Comparison of ENCODE assay signal across 17 mouse cellular contexts in the genomic region with DNA sequence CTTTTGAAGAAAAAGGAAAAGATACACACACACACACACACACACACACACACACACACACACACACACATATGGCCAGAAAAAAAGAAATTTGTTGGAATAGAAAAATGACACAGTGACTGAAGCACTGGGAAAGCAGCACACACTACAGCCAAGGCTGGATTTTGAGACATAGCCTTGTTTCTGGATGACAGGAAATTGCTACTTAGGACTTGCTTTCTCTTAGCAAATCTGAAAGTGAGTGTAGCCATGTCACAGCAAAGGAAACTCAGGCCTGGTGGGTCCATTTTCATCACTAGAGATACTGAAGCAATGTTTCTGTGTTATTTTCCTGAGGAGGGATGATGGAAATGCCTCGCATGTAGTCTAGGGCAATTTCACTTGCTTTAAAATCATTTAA.
DNase-seq lines count a peak whose midpoint lies in the region; ATAC-seq and TF ChIP-seq lines count a peak whose summit lies in the region.
"Had no signal": no experiment of that assay in that cellular context is flagged by ENCODE, and none has a peak within 500 bp of the region (broad histone marks: within the 10 kb centered on the region; RNA-seq: fewer than 3 reads in every experiment).

No protein-coding gene starts in this region.

- intact Hi-C loops in heart, postnatal 10 days (cut with DNase I): no loop called here

- DNase-seq in heart, postnatal 10 days: no peak
- DNase-seq in kidney, adult 18-20 months: no peak
- no peak for DNase-seq in stomach, postnatal 0 days (ENCODE audit: low spot score)
- DNase-seq in cerebellum, adult 9-10 months: no peak
- DNase-seq: cerebellum, postnatal 10 days; kidney, postnatal 10 days; layer of hippocampus, adult 9-11 months; liver, embryonic 13.5 days; lung, postnatal 14 days; right cerebral cortex, postnatal 25 days had no signal

- 4% methylated on average over 1 of the region's 1 CpGs for WGBS in heart, embryonic 12.5 days
- 23% methylated on average over 1 of the region's 1 CpGs for WGBS in kidney, embryonic 15.5 days
- 13% methylated on average over 1 of the region's 1 CpGs for WGBS in stomach, embryonic 14.5 days
- WGBS in stomach, postnatal 0 days: 26% methylated on average over 1 of the region's 1 CpGs
- 9% methylated on average over 1 of the region's 1 CpGs for whole genome bisulfite sequencing in stomach, embryonic 16.5 days

- peak; percentile 48; the same call in 1 of the 2 replicates for ATAC-seq in heart, embryonic 12.5 days (ENCODE audit: insufficient number of reproducible peaks, low FRiP score)
- ATAC-seq in kidney, embryonic 15.5 days (replicated peaks; ENCODE audit: low FRiP score): no peak
- peak; percentile 19; the same call in 1 of the 2 replicates for ATAC-seq in stomach, embryonic 14.5 days (ENCODE audit: insufficient number of reproducible peaks, insufficient read depth, low FRiP score, low read depth)
- no peak for ATAC-seq in stomach, postnatal 0 days (ENCODE audit: low FRiP score, low TSS enrichment)
- peak; percentile 7; the same call in 1 of the 2 replicates for ATAC-seq in stomach, embryonic 16.5 days (ENCODE audit: insufficient read depth, low FRiP score)

- H3K4me2 ChIP-seq in heart, embryonic 12.5 days: peak overlapping the region; percentile 16; the same call in 1 of the 2 replicates
- no peak overlapping the region for H3K4me2 ChIP-seq in kidney, embryonic 15.5 days
- H3K4me2 ChIP-seq in stomach, embryonic 14.5 days (replicated peaks; ENCODE audit: low read depth, low read length): no peak overlapping the region
- H3K4me2 ChIP-seq in stomach, postnatal 0 days (replicated peaks; ENCODE audit: low read depth): no peak overlapping the region
- H3K4me2 ChIP-seq in stomach, embryonic 16.5 days (ENCODE audit: low read depth, low read length): no peak overlapping the region
- H3K4me2 ChIP-seq: embryonic facial prominence, embryonic 13.5 days; hindbrain, embryonic 15.5 days; liver, embryonic 13.5 days had no signal

- peak overlapping the region; percentile 82 for H3K27ac ChIP-seq in heart, embryonic 12.5 days (ENCODE audit: poor library complexity, severe bottlenecking)
- H3K27ac ChIP-seq in kidney, embryonic 15.5 days: peak overlapping the region; percentile 51; the same call in 1 of the 2 replicates
- peak overlapping the region; percentile 53; the same call in 1 of the 2 replicates for H3K27ac ChIP-seq in stomach, embryonic 14.5 days (ENCODE audit: low read length)
- no peak overlapping the region for H3K27ac ChIP-seq in stomach, postnatal 0 days (replicated peaks)
- peak overlapping the region; percentile 64; the same call in 1 of the 2 replicates for H3K27ac ChIP-seq in stomach, embryonic 16.5 days (ENCODE audit: low read length)
- H3K27ac ChIP-seq: embryonic facial prominence, embryonic 13.5 days; hindbrain, embryonic 15.5 days; liver, embryonic 13.5 days had no signal

- H3K4me3 ChIP-seq in heart, embryonic 12.5 days: no peak overlapping the region
- H3K4me3 ChIP-seq in kidney, embryonic 15.5 days (replicated peaks): no peak overlapping the region
- no peak overlapping the region for H3K4me3 ChIP-seq in stomach, embryonic 14.5 days (ENCODE audit: low read depth, low read length)
- H3K4me3 ChIP-seq in stomach, postnatal 0 days (ENCODE audit: low read depth, low read length): no peak overlapping the region
- no peak overlapping the region for H3K4me3 ChIP-seq in stomach, embryonic 16.5 days (replicated peaks; ENCODE audit: low read length)
- H3K4me3 ChIP-seq: embryonic facial prominence, embryonic 13.5 days; hindbrain, embryonic 15.5 days; liver, embryonic 13.5 days; myocyte had no signal

- no peaks in the 10 kb centered on the region for H3K27me3 ChIP-seq in heart, embryonic 12.5 days (replicated peaks)
- no peaks in the 10 kb centered on the region for H3K27me3 ChIP-seq in kidney, embryonic 15.5 days
- H3K27me3 ChIP-seq in stomach, embryonic 14.5 days (ENCODE audit: control insufficient read depth, insufficient read depth, low read length): no peaks in the 10 kb centered on the region
- no peaks in the 10 kb centered on the region for H3K27me3 ChIP-seq in stomach, postnatal 0 days (ENCODE audit: control insufficient read depth, insufficient read depth, low read length)
- H3K27me3 ChIP-seq in stomach, embryonic 16.5 days (ENCODE audit: control insufficient read depth, insufficient read depth, low read length): no peaks in the 10 kb centered on the region
- H3K27me3 ChIP-seq: embryonic facial prominence, embryonic 13.5 days; hindbrain, embryonic 15.5 days; liver, embryonic 13.5 days had no signal

- peaks cover 22% of the 10 kb centered on the region for H3K4me1 ChIP-seq in heart, embryonic 12.5 days (replicated peaks)
- H3K4me1 ChIP-seq in kidney, embryonic 15.5 days: peaks cover 8% of the 10 kb centered on the region; the same call in 1 of the 2 replicates
- peaks cover 14% of the 10 kb centered on the region for H3K4me1 ChIP-seq in stomach, embryonic 14.5 days (ENCODE audit: control insufficient read depth, insufficient read depth, low read length)
- H3K4me1 ChIP-seq in stomach, postnatal 0 days (replicated peaks; ENCODE audit: control insufficient read depth, insufficient read depth): 0 out of 2 replicates have a peak, but pooled peaks cover 2% of the 10 kb centered on the region
- peaks cover 7% of the 10 kb centered on the region; the same call in 1 of the 2 replicates for H3K4me1 ChIP-seq in stomach, embryonic 16.5 days (ENCODE audit: control insufficient read depth, insufficient read depth, low read length)
- H3K4me1 ChIP-seq: liver, embryonic 13.5 days had no signal

- no peaks in the 10 kb centered on the region for H3K36me3 ChIP-seq in heart, embryonic 12.5 days
- no peaks in the 10 kb centered on the region for H3K36me3 ChIP-seq in kidney, embryonic 15.5 days
- no peaks in the 10 kb centered on the region for H3K36me3 ChIP-seq in stomach, embryonic 14.5 days (ENCODE audit: control insufficient read depth, insufficient read depth, low read length)
- H3K36me3 ChIP-seq in stomach, postnatal 0 days (ENCODE audit: control insufficient read depth, insufficient read depth, low read length): no peaks in the 10 kb centered on the region
- no peaks in the 10 kb centered on the region for H3K36me3 ChIP-seq in stomach, embryonic 16.5 days (ENCODE audit: control insufficient read depth, insufficient read depth, low read length)
- H3K36me3 ChIP-seq: embryonic facial prominence, embryonic 13.5 days; hindbrain, embryonic 15.5 days; liver, embryonic 13.5 days had no signal

- no peak for TF ChIP-seq CTCF in stomach, postnatal 0 days (IDR thresholded peaks at IDR 0.05; ENCODE audit: low read depth)

- no peaks in the 10 kb centered on the region for H3K9me3 ChIP-seq in heart, embryonic 12.5 days (replicated peaks)
- H3K9me3 ChIP-seq in kidney, embryonic 15.5 days (replicated peaks): no peaks in the 10 kb centered on the region
- no peaks in the 10 kb centered on the region for H3K9me3 ChIP-seq in stomach, embryonic 14.5 days (ENCODE audit: control insufficient read depth, low read depth, low read length)
- H3K9me3 ChIP-seq in stomach, postnatal 0 days (ENCODE audit: control insufficient read depth, low read length): no peaks in the 10 kb centered on the region
- no peaks in the 10 kb centered on the region for H3K9me3 ChIP-seq in stomach, embryonic 16.5 days (replicated peaks; ENCODE audit: control insufficient read depth, low read length)
- H3K9me3 ChIP-seq: embryonic facial prominence, embryonic 13.5 days; hindbrain, embryonic 15.5 days; liver, embryonic 13.5 days had no signal

- no peak for TF ChIP-seq EP300 in stomach, postnatal 0 days (optimal IDR thresholded peaks at IDR 0.05)

- no peak overlapping the region for H3K9ac ChIP-seq in heart, embryonic 12.5 days
- H3K9ac ChIP-seq in kidney, embryonic 15.5 days: no peak overlapping the region
- no peak overlapping the region for H3K9ac ChIP-seq in stomach, embryonic 14.5 days (replicated peaks; ENCODE audit: low read depth, low read length)
- H3K9ac ChIP-seq in stomach, postnatal 0 days (ENCODE audit: low read length): no peak overlapping the region
- H3K9ac ChIP-seq in stomach, embryonic 16.5 days (ENCODE audit: low read length): no peak overlapping the region
- H3K9ac ChIP-seq: embryonic facial prominence, embryonic 13.5 days; hindbrain, embryonic 15.5 days; liver, embryonic 13.5 days had no signal

Comparison
In these comparisons a context has a peak if more than half of its experiments do, and no peak if none do; other contexts are left out.
1. ATAC-seq: peak in heart, embryonic 12.5 days (single experiment), stomach, embryonic 14.5 days (single experiment) and stomach, embryonic 16.5 days (single experiment); none in kidney, embryonic 15.5 days (single experiment) and stomach, postnatal 0 days (single experiment).